Mouse (Mus musculus): ENCODE data around the gene Sugp1.

Sugp1 gene

DNA sequence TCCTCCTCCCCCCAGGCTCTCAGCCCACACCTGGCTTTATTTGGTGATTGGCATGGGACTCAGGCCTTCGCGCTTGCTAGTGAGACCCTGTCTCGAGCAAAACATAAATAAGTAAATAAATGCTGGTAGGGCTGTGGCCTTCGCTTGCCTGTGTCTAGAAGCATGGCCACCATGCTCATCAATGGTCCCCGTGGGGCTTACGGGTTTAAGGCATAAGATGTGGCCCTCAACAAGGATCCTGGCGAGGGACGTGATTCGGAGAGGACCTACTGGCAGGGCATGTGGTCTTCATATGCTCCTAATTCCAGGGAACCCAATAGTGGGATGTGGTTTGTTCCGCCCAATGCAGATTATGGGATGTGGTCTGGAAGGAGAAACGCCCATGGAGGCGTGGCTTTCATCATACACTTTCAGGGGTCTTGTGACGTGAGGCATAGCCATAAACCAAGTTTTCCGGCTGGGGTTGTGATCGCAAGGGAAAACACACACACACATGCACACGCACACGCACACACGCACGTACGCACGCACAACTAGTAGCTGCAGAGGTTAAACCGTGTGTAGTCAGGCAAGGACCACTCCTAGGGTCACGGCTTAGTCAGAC lies 68.7 kb downstream of the Sugp1 start:
- DNase-seq (ENCODE audit: low spot score): no peak

DNA sequence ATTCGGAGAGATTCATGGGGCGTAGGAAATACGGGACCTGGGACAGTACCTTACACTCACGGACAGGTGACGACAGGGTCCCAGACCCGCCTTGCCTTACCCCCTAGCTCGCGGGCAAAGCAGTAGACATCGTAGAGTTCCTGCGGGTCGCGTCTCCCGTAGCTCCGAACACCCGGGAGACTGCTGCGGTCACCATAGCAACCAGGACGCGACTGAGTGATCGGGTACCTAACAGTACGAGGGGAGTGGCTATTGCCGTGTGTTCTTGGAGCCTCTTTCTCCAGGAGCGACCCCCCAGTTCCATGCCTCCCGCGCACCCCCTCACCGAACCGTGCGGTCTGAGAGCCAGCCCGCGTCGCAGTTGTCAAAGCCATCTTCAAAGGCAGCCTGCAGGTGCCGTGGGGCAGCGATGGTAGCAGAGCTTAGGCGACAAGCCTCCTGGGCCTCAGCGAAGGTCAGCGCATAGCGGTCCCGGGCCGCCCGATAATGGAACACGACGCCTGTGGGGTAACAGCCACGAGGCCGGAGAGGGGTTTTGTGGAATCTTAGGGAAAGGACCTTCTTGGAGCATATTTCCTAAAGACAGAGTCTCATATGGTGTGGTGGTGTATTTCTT lies 69.9 kb downstream of the Sugp1 start:
- no peak for DNase-seq (ENCODE audit: low spot score)

DNA sequence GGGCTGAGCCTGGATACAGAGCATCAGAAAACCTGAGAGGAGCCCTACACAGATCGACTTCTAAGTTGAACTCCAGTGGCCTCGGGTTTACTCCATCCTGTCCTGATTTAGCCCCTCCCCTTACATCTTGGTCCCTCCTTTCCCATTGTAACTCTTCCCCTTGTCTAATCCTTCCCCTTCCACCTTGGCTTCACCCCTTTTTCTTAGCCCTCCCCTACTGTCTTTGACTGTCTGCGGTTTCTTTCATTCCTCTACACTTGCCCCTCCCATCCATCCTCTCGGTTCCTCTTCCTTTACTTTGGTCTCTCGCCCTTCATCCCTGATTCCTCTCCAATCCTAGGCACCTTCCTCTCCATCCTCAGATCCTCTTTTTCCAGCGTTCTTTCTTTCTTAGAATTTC lies 71.9 kb downstream of the Sugp1 start:
- DNase-seq (ENCODE audit: low spot score): no peak

DNA sequence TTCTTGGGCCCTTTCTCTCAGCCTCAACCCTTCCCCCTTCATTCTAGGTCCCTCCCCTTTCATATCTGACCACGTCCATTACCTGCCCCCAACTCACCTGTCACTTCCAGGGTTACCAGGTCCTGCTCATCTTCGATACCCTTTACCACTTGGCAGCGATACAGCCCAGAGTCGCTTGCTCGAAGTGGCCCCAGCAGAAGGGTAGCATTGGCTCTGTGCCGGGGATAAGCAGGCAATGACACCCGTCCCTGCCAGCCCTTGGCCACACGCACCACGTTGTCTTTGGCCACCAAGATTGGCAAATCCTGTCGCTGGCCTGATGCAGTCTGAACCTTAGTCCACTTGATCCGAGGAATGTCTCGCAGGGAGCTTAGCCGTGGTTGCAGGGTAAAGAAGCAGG lies 72.3 kb downstream of the Sugp1 start:
- DNase-seq (ENCODE audit: low spot score): no peak

DNA sequence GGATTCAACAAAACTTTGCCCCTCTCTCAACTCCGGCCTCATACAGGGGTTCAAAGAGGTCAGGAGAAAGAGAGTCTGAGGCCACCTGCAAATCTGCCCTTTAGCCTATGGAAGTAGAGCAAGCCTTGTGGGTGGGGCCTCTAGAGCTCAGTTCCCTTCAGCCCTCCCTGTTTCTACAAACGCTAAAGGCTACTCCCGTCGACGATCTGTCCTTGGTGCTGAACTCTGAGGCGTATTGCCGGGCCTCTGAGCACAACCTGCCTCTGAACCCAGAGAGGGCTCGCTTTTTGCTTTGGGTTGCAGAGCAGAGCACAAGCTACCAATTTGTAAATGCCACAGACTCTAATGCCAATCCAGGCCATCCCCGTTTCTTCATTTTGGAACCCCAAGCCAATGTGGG lies 75.0 kb downstream of the Sugp1 start:
- peak; percentile 41 for DNase-seq (ENCODE audit: low spot score)

DNA sequence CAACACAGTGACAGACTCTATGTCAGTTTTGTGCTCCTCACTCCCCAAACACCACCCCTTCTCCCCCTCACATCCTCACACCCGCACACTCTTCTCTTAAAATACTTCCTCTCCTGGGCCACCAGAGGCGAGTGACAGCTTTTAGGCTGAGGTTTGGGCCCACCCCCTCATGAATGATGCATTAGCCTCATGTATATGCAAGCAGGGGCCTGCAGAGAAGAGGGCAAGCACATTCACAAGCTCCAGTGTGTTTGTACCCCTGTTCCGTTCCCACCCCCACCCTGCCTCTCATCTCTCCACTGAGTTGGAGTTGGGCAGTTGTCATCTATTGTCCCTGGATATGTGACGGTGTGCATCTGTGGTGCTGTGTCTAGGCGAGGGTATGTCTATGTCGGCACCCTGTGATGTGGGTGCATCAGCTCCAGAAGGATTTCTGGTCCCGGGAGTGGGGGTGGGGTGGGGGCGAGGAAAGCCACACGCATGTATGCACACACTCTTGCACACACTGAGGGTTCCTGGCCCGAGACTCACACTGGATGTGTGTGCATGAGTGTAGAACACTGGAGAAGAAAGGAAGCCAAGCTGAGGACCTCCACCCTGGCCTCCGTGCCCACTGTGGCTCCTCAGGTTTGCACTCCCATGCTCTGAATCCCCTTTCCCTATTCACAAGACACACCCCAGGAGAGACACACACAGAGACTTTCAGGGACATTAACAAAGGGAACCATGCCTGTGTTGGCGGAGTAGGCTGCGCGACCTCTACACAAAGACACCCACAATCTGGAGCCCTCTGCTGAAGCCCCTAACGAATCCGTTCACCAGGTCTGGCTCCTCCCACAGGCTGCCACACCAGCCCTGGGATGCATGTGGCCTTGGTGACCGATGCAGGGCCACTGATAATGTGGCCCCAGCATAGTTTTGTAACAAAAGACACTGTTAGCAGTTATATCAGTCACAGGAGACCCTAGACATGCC lies 76.4 kb downstream of the Sugp1 start:
- no peak for DNase-seq (ENCODE audit: low spot score)

DNA sequence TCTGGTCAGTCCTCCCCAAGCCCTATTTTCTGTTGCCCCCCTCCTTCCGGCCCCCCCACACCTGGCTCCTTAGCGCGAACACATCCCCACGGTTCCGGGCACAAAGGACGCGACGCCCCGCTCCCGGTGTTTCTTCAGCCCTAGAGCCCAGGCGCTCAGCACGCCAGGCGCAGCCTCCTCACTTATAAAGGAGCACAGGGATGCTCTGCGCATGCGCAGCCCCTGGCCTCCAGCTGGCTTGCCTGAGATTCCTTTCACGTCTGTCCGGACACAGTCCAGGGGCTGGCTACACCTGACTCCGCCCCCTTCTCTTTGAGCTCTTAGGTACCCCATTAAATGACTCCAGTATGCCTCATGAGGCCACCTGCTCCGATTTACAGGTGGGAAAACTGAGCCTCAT lies 78.1 kb downstream of the Sugp1 start, which contains the start of gene Ncan:
Gene Ncan, minus strand, starts transcription at position 207 of the 400 bp plus-strand sequence.
- peak; percentile 60 for DNase-seq (ENCODE audit: low spot score)

Measured in ovary, postnatal 36 days (tissue).